Mouse (Mus musculus): Measurements from ENCODE around the gene Csnk2a1.
"Not testable (repeated sequence)": the region's sequence is repeated elsewhere in the genome, so short reads cannot be mapped to it uniquely, and the experiment has no call there.

The Csnk2a1 gene

DNA sequence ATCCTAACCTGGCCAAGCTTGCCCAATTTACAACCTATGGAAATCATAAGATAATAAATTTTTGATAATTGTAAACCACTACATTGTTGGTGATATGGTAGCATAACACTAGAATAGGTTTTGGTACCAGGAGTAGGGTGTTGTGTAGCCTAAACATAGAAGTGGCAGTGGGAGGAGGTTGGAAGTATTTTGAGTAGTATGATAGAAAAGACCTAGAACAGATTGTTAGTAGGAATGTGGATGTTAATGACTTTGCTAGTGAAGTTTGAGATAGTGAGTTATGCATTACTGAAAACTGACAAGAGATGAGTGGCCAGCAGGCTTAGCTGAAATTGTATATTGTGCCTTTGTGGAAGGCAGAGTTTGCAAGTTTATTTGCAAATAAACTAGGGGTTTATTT is 3.4 kb downstream of the Csnk2a1 start:
- peak; percentile 57 for DNase-seq (ENCODE audit: low read depth, low spot score)

DNA sequence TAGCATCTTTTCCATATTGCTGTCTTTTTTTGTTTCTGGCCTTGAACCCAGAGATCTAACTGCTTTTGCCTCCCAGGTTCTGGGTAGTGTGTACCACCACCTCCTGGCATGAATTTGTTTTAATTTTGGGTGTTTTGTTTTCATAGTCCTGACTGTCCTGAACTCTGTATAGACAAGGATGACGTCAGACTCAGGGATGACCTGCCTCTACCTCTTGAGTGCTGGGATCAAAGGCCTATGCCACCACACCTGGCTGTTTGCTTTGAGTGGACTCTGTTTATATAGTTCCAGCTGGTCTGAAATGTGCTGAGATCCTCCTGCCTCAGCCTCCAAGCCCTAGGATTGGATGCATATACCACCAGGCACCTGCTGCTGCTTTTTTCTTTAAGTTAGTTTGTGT is 11.3 kb downstream of the Csnk2a1 start:
- no peak for DNase-seq (ENCODE audit: low read depth, low spot score)

GRCm38 (mm10) chr2:152240580-152240979 is 13.9 kb downstream of the Csnk2a1 start:
- no peak for DNase-seq (ENCODE audit: low read depth, low spot score)

DNA sequence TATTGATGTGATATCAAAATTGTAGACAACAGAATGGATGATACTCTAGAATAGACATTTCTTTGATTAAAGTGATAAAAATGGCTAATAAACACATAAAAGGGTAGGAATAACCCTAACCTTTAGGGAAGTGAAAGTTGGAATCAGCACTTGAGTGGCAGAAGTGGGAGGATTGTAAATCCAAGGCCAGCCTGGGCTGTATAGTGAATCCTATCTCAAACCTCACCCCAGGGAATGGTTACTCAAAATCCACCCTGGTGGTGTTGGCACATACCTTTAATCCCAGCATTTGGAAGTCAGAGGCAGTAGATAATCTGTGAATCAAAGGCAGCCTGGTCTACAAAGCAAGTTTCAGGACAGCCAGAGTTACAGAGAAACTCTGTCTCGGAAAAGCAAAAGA is 20.6 kb downstream of the Csnk2a1 start:
- DNase-seq (ENCODE audit: low read depth, low spot score) = no peak

GRCm38 (mm10) chr2:152250511-152250910 is 23.9 kb downstream of the Csnk2a1 start:
- no peak for DNase-seq (ENCODE audit: low read depth, low spot score)

- no peak for DNase-seq (ENCODE audit: low read depth, low spot score)
Observed at GRCm38 (mm10) chr2:152259739-152260138, 33.1 kb downstream of the Csnk2a1 start.

- DNase-seq (ENCODE audit: low read depth, low spot score) = no peak
Observed at GRCm38 (mm10) chr2:152273639-152274038, 47.0 kb downstream of the Csnk2a1 start.

DNA sequence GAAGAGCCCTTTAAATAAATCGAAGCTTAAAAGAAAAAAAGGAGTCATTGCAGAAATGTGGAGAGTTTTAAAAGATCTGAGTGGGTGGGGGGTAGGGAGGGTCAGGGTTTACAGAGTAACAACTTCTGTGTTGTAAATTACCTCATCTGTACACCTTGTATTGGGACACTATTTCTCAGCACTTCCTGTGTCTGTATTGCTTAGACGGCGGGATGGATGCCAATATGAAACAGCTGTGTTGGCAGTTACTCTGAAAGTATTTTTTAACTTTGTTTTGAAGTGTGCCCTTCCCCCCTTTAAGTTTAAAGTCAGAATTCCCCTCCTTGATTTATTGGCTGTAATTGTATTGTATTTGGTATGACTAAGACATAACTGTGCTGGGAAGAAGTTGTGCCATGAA is 54.8 kb downstream of the Csnk2a1 start:
- DNase-seq (ENCODE audit: low read depth, low spot score) = no peak

DNA sequence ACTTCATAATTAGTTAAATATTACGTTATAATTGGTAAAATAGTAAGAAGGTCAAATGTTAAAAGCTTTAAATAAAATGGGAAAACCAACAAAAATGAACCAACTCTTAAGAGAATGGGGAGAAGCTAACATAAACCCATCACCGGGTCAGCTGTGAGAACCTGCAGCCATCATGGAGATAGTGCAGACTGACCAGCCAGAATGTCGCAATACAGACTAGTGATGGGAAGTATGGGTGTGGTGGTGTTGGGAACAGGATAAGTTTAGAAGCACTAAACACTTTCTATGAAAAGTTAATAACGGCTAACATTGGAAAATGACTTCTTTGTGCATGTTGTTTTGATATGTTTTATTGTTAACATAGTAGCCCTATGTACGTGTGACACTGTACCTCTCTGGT is 60.9 kb downstream of the Csnk2a1 start:
- DNase-seq (ENCODE audit: low read depth, low spot score) = no peak

DNA sequence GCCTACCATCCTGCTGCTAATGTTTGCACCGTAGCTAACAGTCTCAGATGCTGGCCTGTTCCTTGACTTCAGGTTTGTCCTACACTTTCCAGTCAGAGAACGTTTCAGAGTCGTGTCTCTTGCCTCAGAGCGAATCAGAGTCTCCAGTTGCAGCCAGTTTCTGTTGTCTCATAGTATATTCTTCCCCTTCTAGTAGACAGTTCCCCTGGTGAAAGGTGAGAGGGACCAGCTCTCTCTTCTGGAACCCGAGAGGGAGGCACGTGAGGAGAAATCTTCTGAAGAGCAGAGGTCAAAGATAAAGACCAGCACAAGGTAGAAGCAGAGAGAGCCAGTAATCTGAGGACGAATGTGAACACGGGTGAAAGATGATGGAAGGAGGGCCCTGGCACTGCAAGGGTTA is 61.4 kb downstream of the Csnk2a1 start:
- DNase-seq (ENCODE audit: low read depth, low spot score) = no peak

DNA sequence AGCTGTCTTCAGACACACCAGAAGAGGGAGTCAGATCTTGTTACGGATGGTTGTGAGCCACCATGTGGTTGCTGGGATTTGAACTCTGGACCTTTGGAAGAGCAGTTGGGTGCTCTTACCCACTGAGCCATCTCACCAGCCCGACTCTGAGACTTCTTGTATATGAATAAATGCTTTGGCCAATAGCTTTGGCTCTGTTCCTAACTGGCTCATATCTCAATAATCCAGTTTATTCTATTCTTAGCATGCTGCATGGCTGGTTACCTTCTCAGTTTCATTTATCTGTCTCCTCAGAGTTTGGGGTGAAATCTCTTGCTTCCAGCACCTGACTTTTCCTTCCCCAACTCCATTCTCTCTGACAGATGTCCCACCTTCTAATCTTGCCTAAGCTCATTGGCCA is 63.0 kb downstream of the Csnk2a1 start:
- not testable (repeated sequence) for DNase-seq (ENCODE audit: low read depth, low spot score)

DNA sequence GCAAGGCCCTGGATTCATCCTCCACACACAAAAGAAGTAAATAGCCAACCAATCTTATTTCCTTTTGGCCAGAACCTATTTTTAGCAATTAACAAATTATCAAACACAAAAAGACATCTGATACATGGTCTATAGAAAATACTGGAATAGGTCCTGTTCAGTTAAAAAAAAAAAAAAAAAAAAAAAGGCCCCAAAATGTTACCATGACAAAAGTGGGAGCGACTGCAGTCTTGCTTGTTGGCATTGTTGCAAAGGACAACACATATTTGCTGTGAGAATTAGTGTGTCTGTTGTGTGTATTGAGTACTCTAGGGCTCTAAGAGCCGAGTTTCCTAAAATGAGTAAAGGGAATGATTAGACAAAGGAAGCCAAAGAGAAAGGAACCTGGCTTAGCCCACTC is 65.8 kb downstream of the Csnk2a1 start:
- DNase-seq (ENCODE audit: low read depth, low spot score) = no peak

GRCm38 (mm10) chr2:152293179-152293726 is 66.6 kb downstream of the Csnk2a1 start:
- no peak for DNase-seq (ENCODE audit: low read depth, low spot score)

DNA sequence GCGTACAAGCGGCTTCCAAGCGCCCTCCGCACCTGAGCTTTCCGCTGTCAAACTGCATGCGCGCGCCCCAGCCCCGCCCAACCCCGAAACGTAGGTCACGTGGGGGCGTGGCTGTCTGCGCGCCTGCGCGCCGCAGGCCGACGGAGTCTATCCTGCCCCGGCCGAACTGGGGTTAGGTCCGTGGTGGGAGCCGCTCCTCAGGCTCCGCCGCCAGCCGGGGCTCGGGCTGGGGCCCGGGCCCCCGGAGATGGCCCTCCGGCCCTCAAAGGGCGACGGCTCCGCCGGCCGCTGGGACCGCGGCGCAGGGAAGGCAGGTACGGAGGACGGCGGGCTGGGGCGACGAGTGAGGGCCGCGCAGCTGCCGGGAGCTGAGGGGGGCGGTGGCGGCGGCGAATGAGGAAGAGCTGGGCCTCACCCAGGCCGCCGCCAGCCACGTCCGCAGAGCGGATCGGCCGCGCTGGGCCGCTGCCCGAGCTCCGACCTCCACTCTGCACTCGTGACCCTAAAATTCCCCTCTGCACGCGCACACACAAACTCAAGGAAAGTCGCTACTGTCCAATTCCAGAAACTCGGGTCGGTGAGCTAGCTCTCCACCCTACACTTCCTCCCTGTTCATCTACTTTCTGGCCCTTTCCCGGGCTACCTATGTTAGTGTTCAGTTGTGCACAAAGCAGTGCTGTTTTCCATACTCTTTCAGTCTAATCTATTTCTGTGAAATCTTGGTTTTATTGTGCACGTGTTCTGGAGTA is 67.3 kb downstream of the Csnk2a1 start, which contains the start of gene Tbc1d20:
TSS of gene Tbc1d20 (plus strand) at position 102 of the 749 bp plus-strand sequence.
- DNase-seq (ENCODE audit: low read depth, low spot score) = peak; percentile 78

DNA sequence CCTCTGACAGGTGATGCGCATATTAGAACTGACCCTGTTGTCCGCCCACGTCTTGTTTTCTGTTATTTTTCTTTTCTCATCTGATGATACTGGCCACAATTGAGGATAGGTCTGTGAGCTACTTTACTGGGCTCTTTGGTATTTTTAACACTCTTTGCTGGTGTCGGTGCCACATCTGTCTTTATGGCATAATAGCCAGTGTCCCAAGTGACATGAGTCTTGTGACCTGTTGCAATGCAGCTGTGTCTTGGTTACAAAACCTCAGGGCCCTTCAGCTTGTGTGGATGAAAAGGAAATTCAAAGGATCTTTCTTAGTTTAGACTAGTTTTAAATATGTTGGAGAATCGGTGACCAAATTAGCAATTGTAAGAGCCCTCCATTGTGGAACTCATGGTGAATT is 67.9 kb downstream of the Csnk2a1 start:
- DNase-seq (ENCODE audit: low read depth, low spot score) = no peak

- peak; percentile 40 for DNase-seq (ENCODE audit: low read depth, low spot score)
Observed at GRCm38 (mm10) chr2:152302862-152303261, 76.2 kb downstream of the Csnk2a1 start.

DNA sequence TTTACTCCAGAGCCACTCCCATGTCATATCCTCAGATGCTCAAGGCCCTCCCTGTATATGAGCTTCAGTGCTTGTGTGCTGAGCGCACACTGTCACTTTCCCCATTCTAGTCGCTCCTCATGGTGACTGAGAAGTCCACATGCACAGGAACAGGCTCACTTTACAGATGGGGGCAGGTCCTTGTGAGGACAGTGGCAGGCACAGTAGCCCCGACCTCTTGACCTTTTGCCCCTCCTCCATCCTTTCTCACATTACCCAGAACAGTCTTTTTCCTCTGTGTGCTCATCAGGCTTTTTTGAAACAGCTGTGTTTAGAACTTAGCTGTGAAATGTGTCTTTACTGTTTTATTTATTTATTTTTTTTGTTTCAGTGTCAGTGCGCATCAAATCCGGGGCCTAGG is 77.1 kb downstream of the Csnk2a1 start:
- DNase-seq (ENCODE audit: low read depth, low spot score) = no peak

GRCm38 (mm10) chr2:152305480-152305879 is 78.8 kb downstream of the Csnk2a1 start:
- DNase-seq (ENCODE audit: low read depth, low spot score) = no peak

DNA sequence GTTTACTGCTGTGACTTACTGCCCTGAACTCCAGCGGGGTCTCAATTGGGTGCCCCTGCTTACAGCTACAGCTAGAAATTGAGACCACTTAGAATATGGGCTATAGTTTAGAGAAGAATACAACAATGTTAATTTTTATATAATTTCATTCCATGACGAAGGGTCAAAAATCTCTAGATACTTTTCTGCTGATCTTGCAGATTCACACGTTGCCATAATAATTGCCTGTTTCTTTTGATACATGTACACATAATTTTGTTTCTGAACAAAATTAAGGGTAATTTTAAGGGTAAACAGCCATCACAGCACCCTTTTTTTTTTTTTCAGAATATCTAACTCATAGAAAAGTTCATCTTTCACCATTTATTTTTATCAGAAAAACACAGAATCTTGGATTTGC is 80.5 kb downstream of the Csnk2a1 start:
- no peak for DNase-seq (ENCODE audit: low read depth, low spot score)

DNA sequence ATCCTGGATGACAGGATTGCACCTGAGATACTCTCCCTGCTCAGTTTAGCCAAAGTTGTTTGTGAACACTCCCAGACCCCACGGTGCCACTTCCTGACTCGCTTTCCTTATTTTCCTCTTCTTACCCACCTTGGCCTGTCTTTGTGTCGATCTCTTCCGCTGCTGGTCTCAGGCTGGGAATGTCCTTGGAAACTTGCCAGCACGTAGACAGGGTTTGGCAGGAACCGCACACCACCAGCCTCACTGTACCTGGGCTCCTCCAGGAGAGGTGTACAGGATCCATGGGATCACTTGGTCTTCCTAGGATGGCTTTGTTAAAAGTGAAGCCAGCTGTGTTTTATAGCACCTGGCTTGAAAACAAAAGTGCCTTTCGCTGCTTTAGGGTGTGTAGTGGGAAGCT is 86.4 kb downstream of the Csnk2a1 start:
- no peak for DNase-seq (ENCODE audit: low read depth, low spot score)

- no peak for DNase-seq (ENCODE audit: low read depth, low spot score)
Observed at GRCm38 (mm10) chr2:152313926-152314325, 87.3 kb downstream of the Csnk2a1 start.

DNA sequence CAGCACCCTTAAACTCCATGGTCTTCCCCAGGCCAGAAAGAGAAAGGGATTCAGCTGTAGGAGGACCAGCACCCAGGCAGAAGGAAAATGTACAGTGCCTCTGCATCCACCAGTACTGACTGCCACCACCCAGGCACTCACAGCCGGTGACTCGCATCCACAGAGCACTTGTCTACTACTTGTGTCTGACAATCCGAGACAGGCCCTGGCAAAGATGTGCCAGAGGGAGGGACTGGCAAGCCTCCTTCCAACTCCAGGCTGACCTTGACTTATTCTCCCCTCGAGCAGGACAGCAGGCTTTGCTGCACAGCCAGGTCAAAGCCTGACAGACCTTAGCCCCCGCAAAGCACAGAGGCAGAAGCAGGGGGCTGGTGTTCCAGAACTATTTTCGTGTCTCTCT is 90.4 kb downstream of the Csnk2a1 start:
- no peak for DNase-seq (ENCODE audit: low read depth, low spot score)

- DNase-seq (ENCODE audit: low read depth, low spot score) = no peak
Observed at GRCm38 (mm10) chr2:152321558-152321957, 94.9 kb downstream of the Csnk2a1 start.

DNA sequence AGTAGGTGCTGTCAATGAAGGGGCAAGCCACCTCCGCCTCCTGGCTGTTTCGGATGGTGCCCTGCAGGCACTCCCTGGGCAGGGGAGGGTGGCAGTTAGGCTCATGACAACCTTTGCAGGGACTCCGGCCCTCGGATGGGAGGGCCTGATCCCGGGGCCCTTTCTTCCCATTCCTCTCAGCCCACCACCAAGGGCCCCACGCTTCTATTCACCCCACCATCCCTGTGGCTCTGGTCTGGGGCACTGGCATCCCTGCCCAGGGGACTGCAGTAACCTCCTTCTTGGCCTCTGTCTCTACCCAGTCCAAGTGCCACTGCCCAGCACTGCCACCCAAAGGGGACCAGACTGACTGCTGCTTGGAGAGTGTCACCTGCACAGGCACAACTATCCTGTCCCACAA is 95.6 kb downstream of the Csnk2a1 start:
- no peak for DNase-seq (ENCODE audit: low read depth, low spot score)
